Mouse (Mus musculus): ENCODE data around the gene Pgs1. TPM values are rescaled to one million over a fixed set of nuclear protein-coding genes. Genes with fewer than 3 reads are reported as not detected.

The Pgs1 gene
- total and polyA plus RNA-seq, 3 experiments, result 17.9 to 21.8 (median 18.1) TPM

GRCm38 (mm10) chr11:117968016-117968671, 17.9 kb upstream of the Pgs1 start:
- WGBS, result 6% methylated on average over 64 of the region's 64 CpGs
- intact Hi-C loops (cut with DNase I), result no loop called here

GRCm38 (mm10) chr11:117968716-117969099, 17.4 kb upstream of the Pgs1 start:
- H3K4me1 ChIP-seq (ENCODE audit: control insufficient read depth, insufficient read depth, low read length), result peaks cover 9% of the 10 kb centered on the region
- peak overlapping the region; percentile 97 for H3K9ac ChIP-seq (ENCODE audit: low read depth, low read length)
- no peaks in the 10 kb centered on the region for H3K79me2 ChIP-seq (replicated peaks; ENCODE audit: control insufficient read depth, insufficient read depth, low read length)
- H3K4me3 ChIP-seq, result peak overlapping the region; percentile 75
- H3K27me3 ChIP-seq (ENCODE audit: control insufficient read depth, insufficient read depth, low read length), result no peaks in the 10 kb centered on the region
- peak overlapping the region; percentile 99 for H3K27ac ChIP-seq
- TF ChIP-seq EP300 (IDR thresholded peaks at IDR 0.05; ENCODE audit: insufficient read depth, low read depth, low read length) (no peak), CTCF (IDR thresholded peaks at IDR 0.05) (peak; percentile 22; the same call in 1 of the 2 replicates)
- no peaks in the 10 kb centered on the region for H3K36me3 ChIP-seq (ENCODE audit: control insufficient read depth, insufficient read depth, low read length)
- under 1% methylated on average over 34 of the region's 34 CpGs for WGBS
- DNase-seq, result no peak
- intact Hi-C loops (cut with DNase I), result loop anchor here (1.0 kb wide), 1 partner anchor 53 kb away; no protein-coding TSS in a partner anchor

More at GRCm38 (mm10) chr11:117968016-117968671, 17.9 kb upstream of the Pgs1 start:
- no peaks in the 10 kb centered on the region for H3K27me3 ChIP-seq (ENCODE audit: control insufficient read depth, insufficient read depth, low read length)
- peak overlapping the region; percentile 97 for H3K9ac ChIP-seq (ENCODE audit: low read depth, low read length)
- H3K79me2 ChIP-seq (replicated peaks; ENCODE audit: control insufficient read depth, insufficient read depth, low read length), result no peaks in the 10 kb centered on the region
- no peaks in the 10 kb centered on the region for H3K36me3 ChIP-seq (ENCODE audit: control insufficient read depth, insufficient read depth, low read length)
- peak overlapping the region; percentile 99 for H3K27ac ChIP-seq
- DNase-seq, result no peak
- TF ChIP-seq CTCF (IDR thresholded peaks at IDR 0.05) (no peak), POLR2A (IDR thresholded peaks at IDR 0.05; ENCODE audit: insufficient read depth, low read depth, low read length) (no peak), EP300 (IDR thresholded peaks at IDR 0.05; ENCODE audit: insufficient read depth, low read depth, low read length) (no peak)
- H3K4me1 ChIP-seq (ENCODE audit: control insufficient read depth, insufficient read depth, low read length), result peaks cover 9% of the 10 kb centered on the region
- H3K4me3 ChIP-seq, result peak overlapping the region; percentile 75

GRCm38 (mm10) chr11:117969100-117969944, 16.8 kb upstream of the Pgs1 start:
- intact Hi-C loops (cut with DNase I), result loop anchor here (1.0 kb wide), 1 partner anchor 52 kb away; no protein-coding TSS in a partner anchor
- Histone ChIP-seq H3K9ac (ENCODE audit: low read depth, low read length) (peak overlapping the region; percentile 97), H3K79me2 (replicated peaks; ENCODE audit: control insufficient read depth, insufficient read depth, low read length) (no peaks in the 10 kb centered on the region), H3K36me3 (ENCODE audit: control insufficient read depth, insufficient read depth, low read length) (no peaks in the 10 kb centered on the region), H3K4me1 (ENCODE audit: control insufficient read depth, insufficient read depth, low read length) (peaks cover 8% of the 10 kb centered on the region), H3K4me3 (peak overlapping the region; percentile 75), H3K27ac (peak overlapping the region; percentile 99), H3K27me3 (ENCODE audit: control insufficient read depth, insufficient read depth, low read length) (no peaks in the 10 kb centered on the region)
- TF ChIP-seq EP300 (IDR thresholded peaks at IDR 0.05; ENCODE audit: insufficient read depth, low read depth, low read length) (peak; percentile 37; the same call in 1 of the 2 replicates), POLR2A (IDR thresholded peaks at IDR 0.05; ENCODE audit: insufficient read depth, low read depth, low read length) (peak; percentile 90), CTCF (IDR thresholded peaks at IDR 0.05) (no peak)
- WGBS, result under 1% methylated on average over 63 of the region's 65 CpGs
- peak; percentile 96 to 98 for DNase-seq

DNA sequence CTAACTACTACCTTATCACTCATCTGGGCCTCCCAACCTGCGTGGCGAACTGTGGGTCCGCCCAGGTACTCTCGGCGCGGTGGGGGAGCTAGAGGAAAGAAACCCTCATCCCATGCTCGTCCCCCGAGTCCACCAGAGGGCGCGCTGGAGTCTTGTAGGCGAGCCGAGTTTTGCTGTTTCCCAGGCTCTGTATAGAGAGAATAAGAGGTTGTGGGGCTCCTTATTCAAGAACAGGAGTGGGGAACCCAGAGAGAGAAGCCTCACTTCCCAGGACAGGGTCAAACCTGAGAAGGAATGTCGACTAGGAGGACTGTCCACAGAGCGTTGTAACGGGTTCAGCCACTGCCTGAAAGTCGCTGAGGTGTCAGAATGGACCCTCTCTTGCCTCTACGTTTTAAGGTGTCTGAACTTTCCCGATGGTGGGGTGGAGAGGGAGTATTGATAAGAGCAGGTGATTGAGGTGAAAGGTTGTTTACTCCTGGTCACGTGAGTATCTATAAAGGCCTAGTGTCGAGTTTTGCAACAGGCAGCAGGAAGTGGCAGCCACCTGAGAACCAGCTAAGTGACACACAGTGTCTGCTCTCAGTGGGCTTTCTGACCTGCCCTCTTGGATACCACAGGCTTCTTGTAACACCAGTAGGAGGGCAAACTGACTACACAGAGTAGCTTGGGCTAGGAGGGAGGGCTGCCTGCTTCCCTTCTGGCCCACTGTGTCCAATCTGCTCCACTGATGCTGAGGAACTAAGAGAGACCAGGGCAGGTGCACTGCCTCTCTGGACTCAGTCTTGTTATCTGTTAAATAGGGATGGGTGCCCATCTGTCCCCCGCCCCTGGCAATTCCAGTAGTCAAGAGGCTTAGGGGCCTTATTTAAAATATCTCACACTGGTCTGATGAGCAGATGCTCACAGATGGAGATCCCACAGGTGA, 15.9 kb upstream of the Pgs1 start, which contains the start of gene Socs3:
Socs3 (minus strand) TSS at position 103 of the 928 bp plus-strand sequence.
- H3K36me3 ChIP-seq (ENCODE audit: control insufficient read depth, insufficient read depth, low read length), result no peaks in the 10 kb centered on the region
- no peaks in the 10 kb centered on the region for H3K79me2 ChIP-seq (replicated peaks; ENCODE audit: control insufficient read depth, insufficient read depth, low read length)
- DNase-seq, result peak; percentile 90 to 95
- TF ChIP-seq EP300 (IDR thresholded peaks at IDR 0.05; ENCODE audit: insufficient read depth, low read depth, low read length), result 0 out of 2 replicates have a peak, but pooled peaks have one; percentile 46
- no peak for TF ChIP-seq POLR2A (IDR thresholded peaks at IDR 0.05; ENCODE audit: insufficient read depth, low read depth, low read length)
- peak; percentile 97 for TF ChIP-seq CTCF (IDR thresholded peaks at IDR 0.05)
- no peaks in the 10 kb centered on the region for H3K27me3 ChIP-seq (ENCODE audit: control insufficient read depth, insufficient read depth, low read length)
- peak within 1 kb of the TSS; percentile 75 for H3K4me3 ChIP-seq
- WGBS, result 15% methylated on average over 21 of the region's 21 CpGs
- intact Hi-C loops (cut with DNase I), result loop anchor here (1.0 to 5.0 kb wide), 4 partner anchors 35 to 98 kb away; partner anchors contain the start of gene Tha1
- peak within 1 kb of the TSS; percentile 97 for H3K9ac ChIP-seq (ENCODE audit: low read depth, low read length)
- peaks cover 9% of the 10 kb centered on the region for H3K4me1 ChIP-seq (ENCODE audit: control insufficient read depth, insufficient read depth, low read length)
- peak within 1 kb of the TSS; percentile 99 for H3K27ac ChIP-seq

DNA sequence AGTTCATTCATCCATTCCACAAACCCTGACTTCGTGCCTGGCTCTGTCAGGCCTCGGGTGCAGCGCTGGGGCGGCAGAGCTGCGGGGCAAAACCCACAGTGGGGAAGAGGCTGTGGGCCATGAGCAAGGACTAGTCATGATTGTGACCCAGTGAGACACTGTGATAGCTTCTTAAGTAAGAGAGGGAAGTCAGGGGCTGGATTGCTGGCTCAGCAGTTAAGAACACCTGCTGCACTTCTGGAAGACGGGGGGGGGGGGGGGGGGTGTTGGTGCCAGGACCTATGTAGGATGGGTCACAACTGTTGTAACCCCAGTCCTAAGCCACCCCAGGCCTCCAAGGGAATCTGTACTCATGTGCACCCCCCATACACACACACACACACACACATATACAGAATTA, 15.0 kb upstream of the Pgs1 start:
- no peak for DNase-seq
- Histone ChIP-seq H3K4me3 (no peak overlapping the region), H3K27ac (no peak overlapping the region), H3K36me3 (ENCODE audit: control insufficient read depth, insufficient read depth, low read length) (no peaks in the 10 kb centered on the region), H3K4me1 (ENCODE audit: control insufficient read depth, insufficient read depth, low read length) (peaks cover 10% of the 10 kb centered on the region), H3K79me2 (replicated peaks; ENCODE audit: control insufficient read depth, insufficient read depth, low read length) (no peaks in the 10 kb centered on the region), H3K27me3 (ENCODE audit: control insufficient read depth, insufficient read depth, low read length) (no peaks in the 10 kb centered on the region), H3K9ac (ENCODE audit: low read depth, low read length) (no peak overlapping the region)
- 87% methylated on average over 6 of the region's 6 CpGs for WGBS
- intact Hi-C loops (cut with DNase I), result loop anchor here (5.0 kb wide), 1 partner anchor 99 kb away; the partner anchor contains the start of gene Tha1
- TF ChIP-seq CTCF (IDR thresholded peaks at IDR 0.05), result no peak
- no peak for TF ChIP-seq EP300 (IDR thresholded peaks at IDR 0.05; ENCODE audit: insufficient read depth, low read depth, low read length)
- TF ChIP-seq POLR2A (IDR thresholded peaks at IDR 0.05; ENCODE audit: insufficient read depth, low read depth, low read length), result no peak
